Mouse (Mus musculus) layer of hippocampus, adult 2 months (tissue): ENCODE measurements around the gene Vsnl1. TPM values are rescaled to one million over a fixed set of nuclear protein-coding genes. Genes with fewer than 3 reads are reported as not detected.

Experiments
- DNase-seq, 2 experiments: peaks; one replicate each; pipeline ENCODE4 v3.0.0; 2022; ENCODE audit warnings: low spot score in 2 of 2
- H3K27ac ChIP-seq: fragments of 200-600 bp; 2 replicates; pipeline ENCODE4 v1.8.1; 2022
- H3K4me3 ChIP-seq: fragments of 200-600 bp; 2 replicates; pipeline ENCODE4 v1.8.1; 2022; ENCODE audit warnings: mild to moderate bottlenecking
- CTCF ChIP-seq: fragments of 200-600 bp; conservative IDR thresholded peaks from 2 replicates; pipeline ENCODE4 v1.8.1; 2022; ENCODE audit warnings: antibody characterized with exemption, mild to moderate bottlenecking, moderate library complexity
- total RNA-seq, 2 experiments: library from RNA; stranded (reverse); gene quantifications; 2 replicates each; pipeline ENCODE4 v1.2.3; 2021

Gene Vsnl1
- total RNA-seq, 2 experiments from 2014 or later, result 384 to 415 TPM

DNA sequence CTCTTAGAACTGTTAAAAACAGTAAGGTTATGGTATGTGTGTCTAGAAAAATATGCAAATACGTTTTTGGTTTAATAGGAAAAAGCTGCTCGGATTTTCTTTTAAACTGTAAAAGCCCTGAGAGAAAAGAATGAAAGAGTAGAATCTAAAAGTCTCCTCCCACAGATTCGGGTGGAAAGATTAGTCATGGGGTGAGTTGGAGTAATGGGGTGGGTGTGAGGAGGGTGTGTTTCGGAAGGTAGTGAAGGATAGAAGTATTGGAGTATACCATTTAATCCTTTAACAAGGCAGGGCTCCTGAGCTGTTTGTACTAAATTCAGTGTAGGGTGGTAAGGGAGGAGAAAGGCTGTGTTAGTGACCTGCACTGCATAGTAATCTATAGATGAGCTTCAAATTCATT lies 9.0 kb downstream of the Vsnl1 start:
- no peak for TF ChIP-seq CTCF
- Histone ChIP-seq H3K4me3 (no peak overlapping the region), H3K27ac (no peak overlapping the region)
- DNase-seq, result no peak

DNA sequence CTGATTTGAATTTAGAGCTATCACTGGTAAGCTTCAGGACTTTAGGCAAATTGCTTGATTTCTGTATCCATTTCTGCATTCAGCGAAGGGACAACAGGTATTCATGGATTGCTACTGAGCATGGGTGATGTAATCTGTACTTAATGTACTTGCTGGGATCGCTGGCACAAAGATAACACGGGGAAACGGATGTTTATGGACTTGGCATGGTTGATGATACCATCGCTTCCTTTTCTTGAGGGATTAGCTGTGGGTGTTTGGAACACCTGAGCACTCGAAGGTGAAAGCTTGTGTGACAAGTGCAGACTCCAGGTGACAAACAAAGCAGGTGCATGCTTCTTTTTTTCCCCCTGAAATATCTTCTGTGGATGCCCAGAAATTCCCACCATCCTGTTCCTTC lies 18.3 kb downstream of the Vsnl1 start:
- no peak overlapping the region for H3K27ac ChIP-seq
- no peak for TF ChIP-seq CTCF
- no peak overlapping the region for H3K4me3 ChIP-seq
- no peak for DNase-seq

DNA sequence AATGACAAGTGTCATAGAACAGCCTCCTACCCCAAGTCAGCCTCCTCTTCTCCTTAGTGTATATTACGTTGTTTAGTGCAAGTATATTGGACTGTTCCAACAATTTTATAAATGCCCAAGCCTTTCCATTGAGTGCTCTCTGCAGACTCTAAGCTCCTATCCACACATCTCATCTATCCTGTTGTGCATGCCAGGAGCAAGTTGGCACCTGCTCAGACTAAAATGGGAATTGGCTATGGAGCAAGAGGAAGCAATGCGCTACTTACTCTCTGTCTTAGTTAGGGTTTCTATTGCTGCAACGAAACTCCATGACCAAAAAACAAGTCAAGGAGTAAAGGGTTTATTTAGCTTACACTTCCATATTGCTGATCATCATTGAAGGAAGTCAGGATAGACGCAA lies 28.7 kb downstream of the Vsnl1 start:
- no peak overlapping the region for H3K4me3 ChIP-seq
- no peak for TF ChIP-seq CTCF
- H3K27ac ChIP-seq, result no peak overlapping the region
- no peak for DNase-seq

DNA sequence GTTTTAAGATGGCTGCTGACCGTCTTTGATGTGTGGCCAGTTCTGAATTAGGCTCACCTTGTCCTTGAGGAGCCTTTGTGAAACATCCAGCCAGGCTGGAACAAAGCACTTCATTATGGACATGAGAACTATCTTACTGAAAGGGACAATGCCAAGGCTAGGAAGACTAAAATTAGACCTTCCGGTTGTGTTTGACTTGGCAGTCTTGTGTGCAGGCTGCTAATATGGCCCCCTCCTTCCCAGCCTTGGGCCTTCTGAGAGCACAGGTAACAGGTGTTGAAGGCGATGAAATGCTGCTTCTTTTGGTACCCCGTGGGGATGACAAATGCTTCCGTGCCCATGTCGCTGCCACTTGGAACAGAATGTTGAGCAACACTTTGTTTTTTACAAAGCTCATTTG lies 37.6 kb downstream of the Vsnl1 start:
- Histone ChIP-seq H3K4me3 (no peak overlapping the region), H3K27ac (no peak overlapping the region)
- TF ChIP-seq CTCF, result no peak
- no peak for DNase-seq

DNA sequence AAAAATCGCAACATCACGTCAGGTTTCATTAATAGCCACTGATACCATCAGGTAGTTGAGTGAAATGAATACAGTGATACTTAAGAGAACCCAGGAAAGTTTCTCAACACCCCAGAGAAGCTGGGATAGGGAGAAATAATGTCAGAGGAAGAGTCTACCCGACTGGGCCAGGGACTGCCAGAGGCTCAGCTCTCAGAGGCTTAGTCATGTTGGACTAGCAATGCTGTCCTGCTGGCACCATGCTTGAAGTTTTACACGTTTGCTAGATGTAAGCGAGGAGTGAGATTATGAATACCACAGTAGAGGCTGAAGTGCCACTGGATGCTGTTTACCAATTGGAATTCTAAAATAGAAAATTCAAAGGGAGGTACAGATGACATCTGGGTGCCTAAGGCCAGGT lies 39.4 kb downstream of the Vsnl1 start:
- no peak overlapping the region for H3K27ac ChIP-seq
- no peak for TF ChIP-seq CTCF

DNA sequence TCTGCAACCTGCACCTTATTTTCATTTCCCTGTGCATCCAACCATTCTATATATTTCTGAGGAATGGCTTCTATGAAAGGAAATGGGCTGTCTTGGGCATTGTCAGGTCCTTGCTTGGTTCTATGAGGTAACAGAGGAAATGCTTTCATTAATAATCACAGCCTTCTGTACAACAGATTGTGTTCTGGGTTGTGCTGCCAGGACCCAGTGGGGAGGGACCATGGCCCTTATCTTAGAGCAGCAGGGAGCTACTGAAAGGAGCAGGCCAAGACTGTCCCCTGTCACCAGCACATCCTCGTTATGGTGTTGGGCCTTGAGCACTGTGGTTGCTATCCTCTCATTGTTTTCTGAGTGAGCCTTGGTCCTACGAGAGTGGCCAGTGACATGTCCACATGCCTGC lies 40.9 kb downstream of the Vsnl1 start:
- no peak for DNase-seq
- H3K27ac ChIP-seq, result no peak overlapping the region
- TF ChIP-seq CTCF, result no peak
- H3K4me3 ChIP-seq, result no peak overlapping the region

More for the DNA sequence above, 39.4 kb downstream of the Vsnl1 start:
- H3K4me3 ChIP-seq, result no peak overlapping the region
- no peak for DNase-seq

DNA sequence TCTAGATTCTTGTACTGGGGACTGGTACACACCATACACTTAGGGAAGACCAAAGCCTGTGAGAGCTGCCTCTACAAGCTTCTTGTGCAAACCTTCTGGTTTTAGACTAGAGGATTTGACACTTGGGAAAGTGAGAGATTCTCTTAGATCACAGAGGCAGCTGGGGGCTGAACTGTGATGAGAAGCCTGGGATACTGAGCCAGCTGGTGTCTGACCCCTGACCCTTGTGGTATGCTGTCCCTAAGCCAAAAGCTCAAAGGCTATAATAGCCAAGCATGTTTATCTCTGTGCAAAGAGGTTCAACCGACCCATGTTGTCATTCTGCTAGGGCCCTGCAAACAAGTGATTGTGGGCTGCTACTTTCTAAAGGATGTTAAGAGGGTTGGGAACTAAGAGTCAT lies 43.9 kb downstream of the Vsnl1 start:
- no peak for DNase-seq
- no peak overlapping the region for H3K27ac ChIP-seq
- no peak overlapping the region for H3K4me3 ChIP-seq
- no peak for TF ChIP-seq CTCF

DNA sequence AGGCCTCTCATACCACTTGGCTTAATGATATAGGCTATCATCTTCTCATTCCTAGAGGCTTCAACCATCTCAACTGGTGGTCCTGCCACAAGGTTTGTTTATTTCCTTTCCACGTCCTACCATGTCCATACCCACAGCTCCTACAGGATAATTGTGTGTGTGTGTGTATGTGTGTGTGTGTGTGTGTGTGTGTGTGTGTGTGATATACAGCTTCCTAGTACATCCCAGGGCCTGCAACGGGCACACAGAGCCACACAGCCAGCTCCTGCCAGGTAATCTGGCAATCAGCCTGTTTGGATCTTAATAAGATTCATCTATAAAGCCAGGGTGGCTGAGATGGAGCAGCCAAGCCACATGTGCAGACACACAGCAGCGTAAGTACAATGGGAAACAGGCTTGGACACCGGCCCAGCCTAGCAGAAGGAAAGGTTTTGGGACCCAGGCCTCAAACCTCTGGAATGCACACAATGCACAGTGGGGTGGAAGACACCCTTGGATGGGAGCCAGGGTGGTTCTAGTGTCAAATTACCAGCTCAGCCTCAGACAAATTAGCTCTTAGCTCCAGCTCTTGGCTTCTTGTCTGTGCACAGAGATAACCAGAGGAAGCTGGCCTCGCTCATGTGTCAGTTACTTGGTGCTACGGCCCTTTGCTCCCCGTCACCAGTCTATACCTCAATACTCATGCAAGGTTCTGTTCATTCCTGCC lies 45.0 kb downstream of the Vsnl1 start:
- DNase-seq, result no peak
- no peak for TF ChIP-seq CTCF
- no peak overlapping the region for H3K27ac ChIP-seq
- H3K4me3 ChIP-seq, result no peak overlapping the region

DNA sequence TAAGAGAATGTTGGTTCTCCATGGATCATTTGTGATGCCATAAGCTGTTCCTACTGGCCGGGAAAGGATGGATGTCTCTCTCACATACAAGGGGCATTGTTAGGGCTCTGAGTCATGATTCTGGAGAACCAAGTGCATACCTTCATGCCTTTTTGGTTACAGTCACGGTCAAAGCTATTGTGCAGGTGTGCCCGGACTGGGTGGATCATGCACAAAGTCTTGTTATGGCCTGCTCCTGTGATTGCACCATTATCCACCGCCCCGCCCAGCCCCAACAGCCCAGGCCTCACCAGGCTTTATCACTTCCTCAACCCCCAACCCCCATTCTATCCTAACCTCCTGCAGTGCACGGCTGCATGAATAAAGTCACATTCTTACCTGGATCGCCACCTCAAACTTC lies 47.3 kb downstream of the Vsnl1 start:
- TF ChIP-seq CTCF, result no peak

DNA sequence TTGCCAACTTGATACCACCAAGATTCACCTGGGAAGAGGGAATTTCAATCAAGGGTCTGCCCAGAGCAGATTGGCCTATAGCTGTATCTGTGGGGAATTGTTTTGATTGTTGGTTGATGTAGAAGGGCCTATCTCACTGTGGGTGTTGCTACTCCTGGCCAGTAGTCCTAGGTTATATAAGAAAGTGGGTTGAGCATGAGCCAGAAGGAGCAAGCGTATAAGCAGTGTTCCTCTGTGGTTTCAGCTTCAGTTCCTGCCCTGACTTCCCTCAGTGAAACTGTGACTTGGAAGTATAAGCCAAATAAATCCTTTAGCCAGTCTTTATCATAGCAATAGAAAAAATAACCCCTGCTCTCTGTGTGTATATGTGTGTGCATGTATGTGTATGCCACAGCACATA lies 51.7 kb downstream of the Vsnl1 start:
- DNase-seq, result no peak
- TF ChIP-seq CTCF, result no peak
- H3K4me3 ChIP-seq, result no peak overlapping the region
- no peak overlapping the region for H3K27ac ChIP-seq

More for the DNA sequence above, 47.3 kb downstream of the Vsnl1 start:
- Histone ChIP-seq H3K27ac (no peak overlapping the region), H3K4me3 (no peak overlapping the region)
- no peak for DNase-seq

DNA sequence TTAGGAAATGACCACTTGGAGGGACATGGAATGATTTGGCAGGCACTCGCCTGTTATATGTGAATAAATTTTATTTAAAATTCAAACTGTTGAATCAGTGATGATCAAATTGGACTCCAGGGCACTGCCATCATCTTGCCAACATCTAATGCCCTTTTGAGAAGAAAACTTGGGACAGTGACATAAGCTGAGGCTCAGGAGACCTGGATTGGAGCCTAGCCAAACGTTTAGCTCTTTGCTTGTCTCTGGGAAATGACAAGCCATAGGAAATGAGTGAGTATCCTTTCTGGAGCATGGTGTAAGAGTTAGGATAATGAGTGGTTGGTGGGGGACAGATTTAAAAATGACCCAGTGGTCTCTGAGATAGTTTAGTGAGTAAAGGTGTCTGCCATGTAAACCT lies 57.0 kb downstream of the Vsnl1 start:
- Histone ChIP-seq H3K27ac (no peak overlapping the region), H3K4me3 (no peak overlapping the region)
- TF ChIP-seq CTCF, result no peak
- DNase-seq, result no peak

DNA sequence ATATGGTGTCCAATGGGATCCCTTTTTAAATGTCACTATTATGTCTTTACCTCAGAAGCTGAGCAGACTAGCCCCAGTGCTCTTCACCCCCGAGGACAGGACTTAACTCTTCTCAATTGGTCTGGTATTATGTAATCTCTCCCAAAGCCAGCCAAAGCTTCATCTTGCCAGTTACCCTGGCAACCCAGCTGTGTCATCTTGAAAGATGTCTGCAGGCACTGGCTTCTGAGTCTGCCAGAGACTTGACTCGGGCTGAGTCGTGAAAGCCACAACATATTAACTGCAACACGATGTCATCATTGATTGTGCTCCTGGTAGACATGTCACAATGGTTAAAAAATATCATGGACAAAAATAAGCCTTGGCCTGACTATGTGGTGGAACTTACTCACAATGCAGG lies 66.4 kb downstream of the Vsnl1 start:
- H3K27ac ChIP-seq, result peak overlapping the region; percentile 74
- TF ChIP-seq CTCF, result no peak
- DNase-seq, result peak; percentile 45 to 74
- H3K4me3 ChIP-seq, result no peak overlapping the region

DNA sequence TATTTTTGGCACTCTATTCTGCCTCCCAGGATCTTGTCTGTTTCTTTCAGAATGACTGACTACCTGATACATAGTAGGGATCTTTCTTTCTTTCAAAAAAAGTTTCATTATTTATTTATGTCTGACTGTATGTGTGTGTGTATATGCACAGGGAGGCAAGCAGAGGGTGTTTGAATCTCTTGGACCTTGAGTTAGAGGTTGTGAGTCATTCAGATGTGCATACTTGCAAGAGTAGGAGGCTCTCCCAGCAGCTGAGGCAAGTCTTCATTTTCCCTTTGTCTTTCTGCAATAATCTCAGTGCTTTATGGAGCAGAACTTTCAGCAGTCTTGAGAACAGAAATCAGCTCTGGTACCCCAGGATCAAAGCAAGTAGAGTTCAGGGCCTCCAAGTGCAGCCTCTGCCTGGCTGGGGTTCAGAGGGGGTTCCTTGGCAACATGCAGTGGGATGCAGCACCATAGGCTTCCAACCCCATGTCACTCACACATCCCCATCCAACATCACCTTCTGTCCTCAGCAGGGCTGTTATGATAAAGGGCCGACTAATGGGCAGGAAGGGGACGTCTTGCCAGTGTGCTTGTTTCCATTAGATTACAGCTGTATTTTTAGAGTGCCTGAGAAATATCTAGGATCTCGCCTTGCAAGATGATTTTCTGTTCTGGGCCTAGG lies 69.2 kb downstream of the Vsnl1 start:
- no peak overlapping the region for H3K27ac ChIP-seq
- H3K4me3 ChIP-seq, result no peak overlapping the region
- no peak for DNase-seq
- no peak for TF ChIP-seq CTCF

DNA sequence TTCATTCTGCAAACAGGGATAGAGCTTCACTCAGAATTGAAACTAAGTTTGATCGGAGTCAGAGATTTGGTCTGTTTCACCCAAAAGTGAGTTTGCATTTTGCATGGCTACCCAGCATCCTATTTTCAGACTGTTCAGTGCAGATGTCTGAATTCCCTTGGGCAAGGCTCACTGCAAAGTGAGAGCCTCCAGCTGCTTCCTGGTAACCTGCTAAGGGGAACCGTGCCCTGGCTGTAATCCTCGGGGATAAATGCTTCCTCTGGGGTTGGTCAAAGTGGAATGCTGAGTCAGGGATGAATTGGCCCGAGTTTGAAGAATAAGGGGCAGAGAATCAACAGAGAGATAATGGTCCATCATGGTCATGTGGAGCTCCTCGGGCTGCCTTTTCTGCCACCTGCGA lies 71.5 kb downstream of the Vsnl1 start:
- DNase-seq, result no peak
- Histone ChIP-seq H3K27ac (no peak overlapping the region), H3K4me3 (no peak overlapping the region)
- no peak for TF ChIP-seq CTCF
